Mouse (Mus musculus) heart, adult 2 months (tissue): ENCODE results near the gene Uqcc1. TPM values are rescaled to one million over a fixed set of nuclear protein-coding genes. Genes with fewer than 3 reads are reported as not detected.

ENCODE experiments used
- DNase-seq, 2 experiments: peaks; one replicate each; pipeline ENCODE4 v3.0.0; 2021
- H3K27ac ChIP-seq: fragments of 200-600 bp; 2 replicates; pipeline ENCODE4 v1.8.1; 2022
- H3K27me3 ChIP-seq: fragments of 200-500 bp; 2 replicates; pipeline ENCODE4 v1.6.1; 2012; ENCODE audit warnings: mild to moderate bottlenecking, low read length, inconsistent platforms, mixed read lengths; ENCODE audit not compliant: control insufficient read depth, insufficient read depth
- H3K36me3 ChIP-seq: fragments of 200-500 bp; 2 replicates; pipeline ENCODE4 v1.6.1; 2012; ENCODE audit warnings: low read length, inconsistent platforms; ENCODE audit not compliant: control insufficient read depth, insufficient read depth
- H3K4me1 ChIP-seq: fragments of 200-500 bp; 2 replicates; pipeline ENCODE4 v1.6.1; 2011; ENCODE audit warnings: low read length; ENCODE audit not compliant: control insufficient read depth, insufficient read depth
- H3K4me3 ChIP-seq: fragments of 200-600 bp; 2 replicates; pipeline ENCODE4 v1.8.1; 2022
- H3K79me2 ChIP-seq: fragments of 200-500 bp; replicated peaks from 2 replicates; pipeline ENCODE4 v1.6.1; 2012; ENCODE audit warnings: mild to moderate bottlenecking, inconsistent platforms, low read length, moderate library complexity, mixed read lengths; ENCODE audit not compliant: control insufficient read depth, insufficient read depth
- H3K9ac ChIP-seq: fragments of 200-500 bp; 2 replicates; pipeline ENCODE4 v1.6.1; 2012; ENCODE audit warnings: low read depth, mild to moderate bottlenecking, control low read depth, inconsistent platforms, low read length, mixed read lengths
- CTCF ChIP-seq: fragments of 200-600 bp; IDR thresholded peaks from 2 replicates; pipeline ENCODE4 v1.8.1; 2022; ENCODE audit warnings: antibody characterized with exemption, mild to moderate bottlenecking, moderate library complexity
- EP300 ChIP-seq: fragments of 200-500 bp; IDR thresholded peaks from 2 replicates; pipeline ENCODE4 v1.6.1; 2011; ENCODE audit warnings: low read depth, low read length, control low read depth; ENCODE audit not compliant: insufficient read depth
- POLR2A ChIP-seq: fragments of 200-500 bp; IDR thresholded peaks from 2 replicates; pipeline ENCODE4 v1.6.1; 2011; ENCODE audit warnings: mild to moderate bottlenecking, low read depth, low read length, control low read depth; ENCODE audit not compliant: insufficient read depth
- WGBS: fragments of 180-500 bp; shearing (Covaris S2); methylation state at CpG from one replicate; pipeline ENCODE4 v1.1.7; 2018; 5-methylcytosine and 5-hydroxymethylcytosine counted together
- intact Hi-C: fragments of 180-260 bp; cut with DNase I; formaldehyde crosslinking; loops from one replicate; pipeline ENCODE4 v1.15.1; 2025
- polyA plus RNA-seq: library from polyadenylated mRNA; depleted of rRNA; stranded (reverse); fragments of >200 nt; gene quantifications from 2 replicates; pipeline ENCODE4 v1.2.3, GENCODE M21; 2012
- total RNA-seq, 2 experiments: library from RNA; stranded (reverse); gene quantifications; 2 replicates each; pipeline ENCODE4 v1.2.3; 2021

The Uqcc1 gene
- total and polyA plus RNA-seq, 3 experiments = 144 to 270 (median 268) TPM

DNA sequence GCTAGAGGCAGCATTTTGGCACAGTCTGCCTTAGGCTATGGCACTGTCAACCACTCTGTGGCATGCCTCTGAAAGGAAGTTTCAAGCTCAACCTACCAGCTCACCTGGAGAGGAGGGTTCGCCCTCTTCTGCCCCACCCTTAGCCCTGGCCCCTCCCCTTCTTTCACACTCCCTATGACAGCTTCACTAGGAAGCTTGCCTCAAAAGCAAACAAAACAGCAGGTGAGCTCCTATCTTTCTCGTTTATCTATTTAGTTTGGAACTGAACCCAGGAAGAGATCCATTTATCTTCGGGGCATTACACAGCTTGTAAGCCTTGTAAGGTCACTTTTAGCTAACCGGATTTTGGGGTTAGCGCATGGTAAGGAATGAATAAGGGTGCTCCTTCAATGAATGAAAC, 60.3 kb downstream of the Uqcc1 start:
- Histone ChIP-seq H3K4me1 (no peaks in the 10 kb centered on the region), H3K27me3 (no peaks in the 10 kb centered on the region), H3K36me3 (no peaks in the 10 kb centered on the region), H3K27ac (no peak overlapping the region), H3K4me3 (no peak overlapping the region), H3K79me2 (no peaks in the 10 kb centered on the region), H3K9ac (no peak overlapping the region)
- DNase-seq = no peak
- 77% methylated on average over 5 of the region's 5 CpGs for WGBS
- TF ChIP-seq CTCF (no peak), POLR2A (no peak), EP300 (no peak)
- intact Hi-C loops = no loop called here

GRCm38 (mm10) chr2:155868320-155868719, 61.8 kb downstream of the Uqcc1 start:
- no peaks in the 10 kb centered on the region for H3K36me3 ChIP-seq
- intact Hi-C loops = no loop called here
- DNase-seq = no peak
- H3K27ac ChIP-seq = no peak overlapping the region
- no peak overlapping the region for H3K9ac ChIP-seq
- no peaks in the 10 kb centered on the region for H3K4me1 ChIP-seq
- H3K4me3 ChIP-seq = no peak overlapping the region
- H3K27me3 ChIP-seq = no peaks in the 10 kb centered on the region
- TF ChIP-seq POLR2A (no peak), EP300 (no peak), CTCF (no peak)
- no peaks in the 10 kb centered on the region for H3K79me2 ChIP-seq
- 96% methylated on average over 8 of the region's 8 CpGs for WGBS

GRCm38 (mm10) chr2:155863301-155863867, 66.7 kb downstream of the Uqcc1 start:
- Histone ChIP-seq H3K27ac (no peak overlapping the region), H3K27me3 (no peaks in the 10 kb centered on the region), H3K9ac (no peak overlapping the region), H3K4me3 (no peak overlapping the region), H3K4me1 (no peaks in the 10 kb centered on the region), H3K36me3 (no peaks in the 10 kb centered on the region), H3K79me2 (no peaks in the 10 kb centered on the region)
- intact Hi-C loops = no loop called here
- DNase-seq = no peak
- no peak for TF ChIP-seq EP300
- TF ChIP-seq CTCF = no peak
- TF ChIP-seq POLR2A = no peak
- WGBS = 81% methylated on average over 11 of the region's 11 CpGs

DNA sequence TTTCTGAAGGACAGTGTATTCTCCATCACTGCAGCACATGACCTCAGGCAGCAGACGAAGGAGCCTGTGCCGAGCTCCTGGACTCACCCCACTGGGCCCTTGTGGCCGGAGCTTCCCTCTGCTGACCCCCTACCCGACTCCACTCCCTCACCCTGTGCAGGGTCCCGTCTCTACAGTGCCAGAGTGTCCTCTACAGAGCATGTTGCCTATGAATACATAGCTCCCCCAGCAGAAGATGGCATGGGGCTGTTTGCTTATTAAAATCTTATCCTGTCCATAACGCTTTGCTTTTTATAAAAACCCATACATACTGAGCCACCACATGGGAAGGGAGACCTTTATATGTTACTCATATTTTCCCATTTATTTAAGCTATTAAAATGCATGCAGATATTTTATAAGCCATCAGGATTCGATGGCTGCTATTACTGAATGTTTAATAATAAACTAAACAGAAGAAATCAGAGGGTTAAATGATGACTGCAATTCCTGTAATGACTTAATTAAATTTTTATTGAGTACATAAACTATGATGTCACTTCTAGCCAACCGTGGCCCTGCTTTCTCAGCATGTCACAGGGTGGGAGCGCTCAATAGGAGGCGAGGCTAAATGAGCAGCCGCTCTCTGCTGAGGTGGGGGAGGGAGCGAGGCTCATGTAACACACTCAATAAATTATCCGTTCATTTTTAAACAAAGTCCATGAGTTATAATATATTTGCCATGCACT, 67.4 kb downstream of the Uqcc1 start:
- no peak for DNase-seq
- Histone ChIP-seq H3K9ac (no peak overlapping the region), H3K27me3 (no peaks in the 10 kb centered on the region), H3K27ac (no peak overlapping the region), H3K4me1 (no peaks in the 10 kb centered on the region), H3K79me2 (no peaks in the 10 kb centered on the region), H3K36me3 (no peaks in the 10 kb centered on the region), H3K4me3 (no peak overlapping the region)
- TF ChIP-seq CTCF = no peak
- TF ChIP-seq EP300 = no peak
- no peak for TF ChIP-seq POLR2A
- intact Hi-C loops = no loop called here
- WGBS = 87% methylated on average over 13 of the region's 13 CpGs

DNA sequence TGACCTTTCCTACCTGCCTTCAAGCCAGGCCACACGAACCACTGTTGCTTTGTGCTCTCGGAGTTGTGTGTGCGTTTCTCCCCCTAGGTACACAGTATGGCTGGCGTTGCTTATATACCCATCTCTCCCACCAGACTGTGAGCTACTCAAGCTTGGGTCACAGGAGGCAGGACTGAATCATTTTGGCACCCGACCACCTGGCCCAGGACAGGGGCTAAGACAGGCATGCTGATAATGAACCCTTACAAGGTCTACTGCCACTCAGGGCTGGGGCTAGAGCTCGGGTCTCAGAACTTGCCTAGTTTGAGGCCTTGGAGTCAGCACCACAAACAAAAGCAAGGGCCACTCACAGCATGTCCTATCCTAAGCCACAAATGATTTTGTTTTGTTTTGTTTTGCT, 68.5 kb downstream of the Uqcc1 start:
- Histone ChIP-seq H3K27ac (no peak overlapping the region), H3K4me1 (no peaks in the 10 kb centered on the region), H3K9ac (no peak overlapping the region), H3K4me3 (no peak overlapping the region), H3K36me3 (no peaks in the 10 kb centered on the region), H3K79me2 (no peaks in the 10 kb centered on the region), H3K27me3 (no peaks in the 10 kb centered on the region)
- no peak for TF ChIP-seq EP300
- TF ChIP-seq CTCF = no peak
- no peak for TF ChIP-seq POLR2A
- intact Hi-C loops = no loop called here
- DNase-seq = no peak
- WGBS = 87% methylated on average over 6 of the region's 6 CpGs

GRCm38 (mm10) chr2:155860102-155860501, 70.0 kb downstream of the Uqcc1 start:
- H3K4me3 ChIP-seq = no peak overlapping the region
- 81% methylated on average over 7 of the region's 7 CpGs for WGBS
- H3K4me1 ChIP-seq = no peaks in the 10 kb centered on the region

More at GRCm38 (mm10) chr2:155860102-155860501, 70.0 kb downstream of the Uqcc1 start:
- no peak for TF ChIP-seq CTCF
- no peak for TF ChIP-seq POLR2A
- no peak for TF ChIP-seq EP300
- Histone ChIP-seq H3K27me3 (no peaks in the 10 kb centered on the region), H3K79me2 (no peaks in the 10 kb centered on the region), H3K36me3 (no peaks in the 10 kb centered on the region), H3K27ac (no peak overlapping the region), H3K9ac (no peak overlapping the region)
- no peak for DNase-seq
- intact Hi-C loops = no loop called here
